Mouse (Mus musculus) midbrain, embryonic 13.5 days (tissue): ENCODE measurements at regions not wholly inside any gene's neighbourhood (a gene's known extent, or its start where the extent isn't known, plus 50 kb on each side); places are given as distances from the start of the nearest gene placed in this dataset.

Source experiments
- ATAC-seq: fragments of 200-750 bp; cut with Nextera tagmentation; 2 replicates; pipeline ENCODE4 v1.8.0; 2017; ENCODE audit warnings: mild to moderate bottlenecking, moderate TSS enrichment, moderate library complexity
- H3K27ac ChIP-seq: fragments of 300-500 bp; sonication (generic); 2 replicates; pipeline ENCODE4 v1.5.1; 2015; ENCODE audit warnings: inconsistent platforms, mild to moderate bottlenecking, moderate library complexity
- H3K27me3 ChIP-seq: fragments of 300-500 bp; sonication (generic); 2 replicates; pipeline ENCODE4 v1.6.1; 2015; ENCODE audit warnings: mild to moderate bottlenecking, inconsistent platforms
- H3K36me3 ChIP-seq: fragments of 300-500 bp; sonication (generic); 2 replicates; pipeline ENCODE4 v1.6.1; 2015; ENCODE audit warnings: mild to moderate bottlenecking, inconsistent platforms
- H3K4me1 ChIP-seq: fragments of 300-500 bp; sonication (generic); replicated peaks from 2 replicates; pipeline ENCODE4 v1.6.1; 2015; ENCODE audit warnings: inconsistent platforms
- H3K4me2 ChIP-seq: fragments of 300-500 bp; sonication (generic); replicated peaks from 2 replicates; pipeline ENCODE4 v1.6.1; 2015; ENCODE audit warnings: moderate library complexity, mild to moderate bottlenecking, inconsistent platforms
- H3K4me3 ChIP-seq: fragments of 300-500 bp; sonication (generic); replicated peaks from 2 replicates; pipeline ENCODE4 v1.5.1; 2015; ENCODE audit warnings: mild to moderate bottlenecking, inconsistent platforms
- H3K9ac ChIP-seq: fragments of 300-500 bp; sonication (generic); replicated peaks from 2 replicates; pipeline ENCODE4 v1.6.1; 2015; ENCODE audit warnings: mild to moderate bottlenecking, inconsistent platforms
- H3K9me3 ChIP-seq: fragments of 300-500 bp; sonication (generic); 2 replicates; pipeline ENCODE4 v1.6.1; 2016; ENCODE audit warnings: mild to moderate bottlenecking, inconsistent platforms
- WGBS: fragments of 180-500 bp; shearing (Covaris S2); methylation state at CpG from one replicate; pipeline ENCODE4 v1.1.7; 2015; 5-methylcytosine and 5-hydroxymethylcytosine counted together

DNA sequence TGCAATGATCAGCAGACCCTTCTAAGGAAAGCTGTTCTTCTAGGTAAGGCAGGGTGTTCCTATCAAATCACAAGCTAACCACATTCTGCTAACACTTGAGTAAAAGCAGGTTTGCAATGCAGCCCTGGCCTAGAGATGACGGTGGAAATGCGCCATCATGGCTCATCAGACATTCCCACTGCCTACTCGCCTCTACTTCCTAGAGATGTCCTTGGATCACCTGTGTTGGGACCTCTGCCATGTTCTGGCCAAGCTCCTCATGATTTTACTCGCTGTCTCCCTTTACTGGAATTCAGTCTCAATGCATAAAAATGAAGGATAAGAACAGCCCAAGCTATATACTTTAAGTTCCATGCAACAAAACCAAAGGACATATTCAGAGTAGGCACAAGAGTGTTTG lies 1461.3 kb upstream of the Gm6569 start:
- Histone ChIP-seq H3K27ac (no peak overlapping the region), H3K9ac (no peak overlapping the region), H3K4me3 (no peak overlapping the region), H3K9me3 (no peaks in the 10 kb centered on the region), H3K4me2 (no peak overlapping the region), H3K27me3 (no peaks in the 10 kb centered on the region), H3K36me3 (no peaks in the 10 kb centered on the region), H3K4me1 (no peaks in the 10 kb centered on the region)
- no peak for ATAC-seq
- 93% methylated on average over 4 of the region's 4 CpGs for WGBS

DNA sequence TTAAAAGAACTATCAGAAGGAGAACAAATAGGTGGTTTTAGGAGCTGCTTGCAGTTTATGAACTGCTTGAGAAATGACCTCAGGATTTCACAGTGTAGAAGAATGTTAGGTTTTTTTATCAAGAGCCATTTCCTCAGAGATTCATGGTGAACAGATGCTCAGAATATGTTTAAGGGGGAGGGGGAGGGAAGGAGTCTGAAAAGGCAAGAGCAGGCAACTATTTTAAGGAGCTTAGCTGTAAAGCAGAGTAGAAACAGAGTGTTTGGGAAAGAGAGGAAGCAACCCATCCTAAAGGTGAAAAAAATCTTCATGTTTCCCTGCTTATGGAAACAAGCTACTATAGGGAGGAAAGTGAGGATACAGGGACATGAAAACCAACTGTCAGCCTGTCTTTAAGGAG lies 1457.2 kb upstream of the Gm6569 start:
- no peak for ATAC-seq
- no peak overlapping the region for H3K27ac ChIP-seq
- no peaks in the 10 kb centered on the region for H3K9me3 ChIP-seq
- H3K9ac ChIP-seq: no peak overlapping the region
- no peak overlapping the region for H3K4me3 ChIP-seq
- H3K36me3 ChIP-seq: no peaks in the 10 kb centered on the region
- H3K4me2 ChIP-seq: no peak overlapping the region
- H3K27me3 ChIP-seq: no peaks in the 10 kb centered on the region
- no peaks in the 10 kb centered on the region for H3K4me1 ChIP-seq

DNA sequence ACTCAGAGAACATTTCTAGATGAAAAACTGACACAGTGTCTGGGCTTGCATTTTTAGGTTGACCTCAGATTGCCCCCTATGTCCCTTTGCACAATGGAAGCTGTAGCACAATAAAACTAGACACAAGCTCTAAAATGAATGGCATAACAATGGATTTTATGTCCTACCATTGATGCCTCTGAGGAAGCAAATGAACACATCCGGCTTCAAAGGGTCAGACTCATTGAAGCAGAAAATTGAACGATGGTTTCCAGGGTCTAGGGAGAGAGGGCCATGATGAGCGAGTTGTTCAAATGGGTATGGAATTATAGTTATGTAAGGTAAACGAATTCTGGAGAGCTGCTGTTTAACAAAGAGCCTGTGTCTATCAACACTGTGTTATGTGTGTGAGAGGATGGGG lies 1455.1 kb upstream of the Gm6569 start:
- Histone ChIP-seq H3K9me3 (no peaks in the 10 kb centered on the region), H3K4me2 (no peak overlapping the region), H3K4me1 (no peaks in the 10 kb centered on the region), H3K4me3 (no peak overlapping the region), H3K27ac (no peak overlapping the region), H3K36me3 (no peaks in the 10 kb centered on the region), H3K27me3 (no peaks in the 10 kb centered on the region), H3K9ac (no peak overlapping the region)
- no peak for ATAC-seq
- 29% methylated on average over 4 of the region's 4 CpGs for WGBS

DNA sequence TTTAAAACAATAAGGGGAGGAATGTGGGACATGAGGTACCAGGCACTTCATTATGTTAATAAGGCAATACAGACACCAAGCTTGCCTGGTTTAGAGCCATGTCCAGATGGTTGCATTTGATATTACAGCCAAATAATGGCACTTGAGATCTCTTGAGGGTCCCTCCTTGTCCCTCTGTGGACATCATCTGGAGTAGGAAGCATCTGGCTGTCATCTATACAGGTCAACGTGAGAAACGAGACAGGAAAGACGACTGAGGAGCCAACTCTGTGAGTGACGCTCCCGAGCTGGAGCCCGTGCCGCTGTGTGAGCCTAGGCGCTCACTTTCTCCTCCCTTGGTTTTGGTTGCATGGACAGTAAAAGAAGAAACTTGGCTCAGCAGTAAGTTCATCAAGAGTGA lies 1453.2 kb upstream of the Gm6569 start:
- no peak overlapping the region for H3K4me3 ChIP-seq
- H3K4me1 ChIP-seq: no peaks in the 10 kb centered on the region
- no peaks in the 10 kb centered on the region for H3K9me3 ChIP-seq
- 0 out of 2 replicates have a peak, but pooled peaks have one; percentile 27 for ATAC-seq
- H3K9ac ChIP-seq: no peak overlapping the region
- H3K36me3 ChIP-seq: no peaks in the 10 kb centered on the region
- H3K27me3 ChIP-seq: no peaks in the 10 kb centered on the region
- H3K4me2 ChIP-seq: no peak overlapping the region
- WGBS: 81% methylated on average over 8 of the region's 8 CpGs
- H3K27ac ChIP-seq: no peak overlapping the region

DNA sequence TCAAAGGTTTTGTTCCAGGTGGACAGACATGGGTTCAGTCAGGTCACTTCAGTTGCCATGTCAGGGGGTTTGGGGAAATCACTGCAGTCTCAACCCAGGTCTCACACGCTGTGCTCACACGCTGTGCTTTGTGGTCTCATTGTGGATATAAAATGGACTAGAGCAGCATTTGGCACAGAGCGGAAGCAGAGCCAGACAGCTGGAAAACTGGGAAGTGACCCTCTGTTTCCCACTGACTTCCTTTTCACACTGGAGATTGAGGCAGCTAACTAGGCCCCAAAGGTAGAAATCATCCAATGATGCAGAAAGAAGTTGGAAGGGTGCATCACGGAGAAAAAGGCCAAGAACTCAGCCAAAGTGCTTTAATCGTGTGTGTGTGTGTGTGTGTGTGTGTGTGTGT lies 1452.6 kb upstream of the Gm6569 start:
- no peak overlapping the region for H3K9ac ChIP-seq
- H3K27me3 ChIP-seq: no peaks in the 10 kb centered on the region
- H3K4me3 ChIP-seq: no peak overlapping the region
- 89% methylated on average over 5 of the region's 5 CpGs for WGBS
- H3K36me3 ChIP-seq: no peaks in the 10 kb centered on the region
- no peaks in the 10 kb centered on the region for H3K9me3 ChIP-seq
- no peaks in the 10 kb centered on the region for H3K4me1 ChIP-seq
- no peak overlapping the region for H3K4me2 ChIP-seq
- no peak overlapping the region for H3K27ac ChIP-seq
- no peak for ATAC-seq

DNA sequence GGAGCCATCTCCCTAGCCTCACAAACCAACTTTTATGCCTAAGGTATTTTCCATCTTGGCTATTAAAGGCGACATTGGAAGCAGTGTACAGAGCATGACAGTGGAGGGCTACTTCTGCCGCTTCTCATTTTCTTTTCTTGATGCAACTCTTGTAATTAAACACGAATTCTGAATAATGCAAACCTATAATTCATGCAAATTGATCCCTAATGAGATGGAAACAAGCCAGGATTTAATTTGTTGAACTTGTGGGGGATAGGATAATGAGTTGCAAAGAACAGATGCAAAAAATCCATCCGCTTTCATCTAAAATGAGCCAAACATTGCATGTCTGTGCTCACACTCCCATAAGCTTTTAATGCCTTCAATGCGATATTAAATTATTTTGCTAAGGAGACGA lies 1451.8 kb upstream of the Gm6569 start:
- H3K9me3 ChIP-seq: no peaks in the 10 kb centered on the region
- H3K4me1 ChIP-seq: no peaks in the 10 kb centered on the region
- ATAC-seq: peak; percentile 63
- no peaks in the 10 kb centered on the region for H3K27me3 ChIP-seq
- H3K4me3 ChIP-seq: no peak overlapping the region
- H3K36me3 ChIP-seq: no peaks in the 10 kb centered on the region
- no peak overlapping the region for H3K4me2 ChIP-seq
- no peak overlapping the region for H3K9ac ChIP-seq
- no peak overlapping the region for H3K27ac ChIP-seq
- 70% methylated on average over 6 of the region's 6 CpGs for WGBS

DNA sequence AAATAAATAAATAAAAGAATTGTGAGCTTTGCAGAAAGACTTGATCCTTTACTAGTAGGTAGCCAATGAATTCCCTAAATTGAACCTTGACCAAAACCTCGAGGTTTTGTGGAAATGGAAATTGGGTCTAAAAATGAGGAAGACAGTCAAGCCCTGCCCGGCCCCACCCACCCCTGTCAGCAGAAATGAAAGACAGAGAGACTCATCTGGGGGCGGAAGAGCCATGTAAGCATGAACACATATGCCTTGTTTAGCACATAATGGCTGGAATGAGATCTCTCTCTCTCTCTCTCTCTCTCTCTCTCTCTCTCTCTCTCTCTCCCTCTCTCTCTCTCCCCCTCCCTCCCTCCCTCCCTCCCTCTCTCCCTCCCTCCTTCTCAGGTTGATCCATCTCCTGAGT lies 1451.3 kb upstream of the Gm6569 start:
- H3K4me1 ChIP-seq: no peaks in the 10 kb centered on the region
- H3K4me3 ChIP-seq: no peak overlapping the region
- H3K9ac ChIP-seq: no peak overlapping the region
- no peaks in the 10 kb centered on the region for H3K9me3 ChIP-seq
- no peaks in the 10 kb centered on the region for H3K27me3 ChIP-seq
- ATAC-seq: no peak
- H3K36me3 ChIP-seq: no peaks in the 10 kb centered on the region
- no peak overlapping the region for H3K27ac ChIP-seq
- 83% methylated on average over 3 of the region's 3 CpGs for WGBS
- no peak overlapping the region for H3K4me2 ChIP-seq

DNA sequence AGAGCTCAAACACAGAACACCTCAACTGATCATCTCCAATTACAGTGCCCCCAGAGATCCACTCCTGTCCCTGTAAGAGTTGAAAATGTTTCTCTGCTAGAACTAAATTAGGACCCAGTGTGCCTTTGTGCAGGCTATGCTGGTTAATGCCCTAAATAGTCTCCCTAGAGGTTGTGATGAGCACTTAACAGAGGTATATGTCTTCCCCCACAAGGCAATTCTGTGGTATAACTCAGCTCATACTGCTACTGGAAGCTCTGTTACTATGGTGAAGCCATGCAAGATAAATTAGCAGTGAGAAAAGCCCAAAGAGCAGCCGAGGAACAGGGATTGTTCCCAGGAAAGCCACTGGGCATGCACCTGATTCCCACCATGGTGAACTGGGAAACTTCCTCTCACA lies 1450.9 kb upstream of the Gm6569 start:
- Histone ChIP-seq H3K27me3 (no peaks in the 10 kb centered on the region), H3K4me2 (no peak overlapping the region), H3K9me3 (no peaks in the 10 kb centered on the region), H3K4me3 (no peak overlapping the region), H3K27ac (peak overlapping the region; percentile 25; the same call in 1 of the 2 replicates), H3K4me1 (no peaks in the 10 kb centered on the region), H3K9ac (no peak overlapping the region), H3K36me3 (no peaks in the 10 kb centered on the region)
- 47% methylated on average over 1 of the region's 1 CpGs for WGBS
- no peak for ATAC-seq

DNA sequence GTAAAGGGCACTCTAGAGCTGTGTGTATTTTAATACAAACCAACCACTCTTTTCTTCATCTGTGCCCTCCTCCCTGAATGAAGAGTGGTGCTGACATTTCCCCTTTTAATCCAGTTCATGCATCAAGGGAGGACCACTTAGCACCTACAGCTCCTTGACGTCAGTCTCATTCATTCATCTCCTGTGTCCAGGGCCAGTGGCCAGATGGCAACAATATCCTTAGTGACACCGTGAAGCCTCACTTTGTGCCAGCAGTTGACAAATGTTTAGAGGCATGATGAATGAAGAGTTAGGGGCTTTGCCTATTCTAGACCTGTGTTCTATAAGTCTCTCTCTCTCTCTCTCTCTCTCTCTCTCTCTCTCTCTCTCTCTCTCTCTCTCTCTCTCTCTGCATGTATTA lies 1441.1 kb upstream of the Gm6569 start:
- Histone ChIP-seq H3K9me3 (no peaks in the 10 kb centered on the region), H3K36me3 (no peaks in the 10 kb centered on the region), H3K9ac (no peak overlapping the region), H3K4me3 (no peak overlapping the region), H3K27me3 (no peaks in the 10 kb centered on the region), H3K4me1 (no peaks in the 10 kb centered on the region), H3K27ac (no peak overlapping the region), H3K4me2 (no peak overlapping the region)
- 61% methylated on average over 2 of the region's 2 CpGs for WGBS
- no peak for ATAC-seq

DNA sequence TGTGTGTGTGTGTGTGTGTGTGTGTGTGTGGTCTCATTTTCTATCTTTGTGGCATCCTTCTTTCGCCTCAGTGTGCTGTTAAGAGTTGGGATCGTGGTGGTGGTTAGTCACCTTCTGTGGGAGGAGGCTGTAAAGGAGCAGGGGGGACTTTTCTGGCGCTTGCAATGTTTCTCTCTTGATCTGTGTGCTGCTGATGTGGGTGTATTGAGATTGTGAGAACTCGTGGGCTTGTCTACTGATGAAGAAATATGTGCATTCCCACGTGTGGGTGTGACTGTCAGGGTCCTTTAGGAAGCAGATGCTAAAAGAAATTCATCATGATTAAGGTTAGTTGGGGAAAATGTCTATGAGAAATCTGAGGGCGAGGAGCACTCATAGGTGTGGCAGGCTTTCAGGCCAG lies 1422.4 kb upstream of the Gm6569 start:
- no peaks in the 10 kb centered on the region for H3K27me3 ChIP-seq
- H3K27ac ChIP-seq: no peak overlapping the region
- H3K9me3 ChIP-seq: no peaks in the 10 kb centered on the region
- no peak overlapping the region for H3K9ac ChIP-seq
- H3K36me3 ChIP-seq: no peaks in the 10 kb centered on the region
- H3K4me2 ChIP-seq: no peak overlapping the region
- no peak overlapping the region for H3K4me3 ChIP-seq
- H3K4me1 ChIP-seq: no peaks in the 10 kb centered on the region
- no peak for ATAC-seq
- 86% methylated on average over 6 of the region's 6 CpGs for WGBS
